Mouse (Mus musculus): Measurements from ENCODE around the gene Gm10772. TPM values are rescaled to one million over a fixed set of nuclear protein-coding genes. Genes with fewer than 3 reads are reported as not detected.

Gene Gm10772
- polyA plus RNA-seq (2012; rRNA removed), result not detected in 2 replicates

GRCm38 (mm10) chr13:66227473-66227872, at the start of gene Gm10772:
TSS of gene Gm10772 (minus strand) at chr13:66227573.

Other genes with a start within 250 kb of the Gm10772 start
- gene Gm10324, start 108.0 kb downstream of the Gm10772 start, polyA plus RNA-seq (2012; rRNA removed), result not detected in 2 replicates
- not detected in 2 replicates for gene 2410141K09Rik, start 213.5 kb upstream of the Gm10772 start, polyA plus RNA-seq (2012; rRNA removed)